Mouse (Mus musculus) brain, embryonic 14.5 days (tissue): ENCODE data around the gene Tmpo.

Experiments used
- CTCF ChIP-seq: fragments of 200-500 bp; IDR thresholded peaks from 2 replicates; pipeline ENCODE4 v1.5.1; 2012; ENCODE audit warnings: inconsistent platforms, mild to moderate bottlenecking, moderate library complexity, borderline replicate concordance; ENCODE audit not compliant: insufficient read depth, insufficient read length; ENCODE audit errors: extremely low read depth
- POLR2A ChIP-seq: fragments of 200-500 bp; IDR thresholded peaks from 2 replicates; pipeline ENCODE4 v1.6.1; 2012; ENCODE audit warnings: mild to moderate bottlenecking, inconsistent platforms, borderline replicate concordance; ENCODE audit not compliant: poor library complexity, insufficient read depth, insufficient read length, severe bottlenecking; ENCODE audit errors: extremely low read depth

- TF ChIP-seq CTCF (no peak), POLR2A (no peak)
These were observed 2.2 kb upstream of the Tmpo start for GRCm38 (mm10) chr10:91183316-91183715.
